Mouse (Mus musculus) testis, adult 2 months (tissue): Measurements from ENCODE around the gene Gm20388.

Experiments
- CTCF ChIP-seq: fragments of 200-500 bp; IDR thresholded peaks from 2 replicates; pipeline ENCODE4 v1.5.1; 2012; ENCODE audit warnings: low read depth, mild to moderate bottlenecking, inconsistent platforms, low read length, moderate library complexity; ENCODE audit not compliant: control insufficient read depth, insufficient read depth, insufficient replicate concordance
- POLR2A ChIP-seq: fragments of 200-500 bp; IDR thresholded peaks from 2 replicates; pipeline ENCODE4 v1.6.1; 2012; ENCODE audit warnings: low read depth, mild to moderate bottlenecking, inconsistent platforms, low read length, moderate library complexity; ENCODE audit not compliant: control insufficient read depth

- TF ChIP-seq POLR2A (no peak), CTCF (no peak)
These were observed 1937.9 kb downstream of the Gm20388 start for GRCm38 (mm10) chr8:121848495-121848894.
